Mouse (Mus musculus): ENCODE results near the gene Atg4d. TPM values are rescaled to one million over a fixed set of nuclear protein-coding genes. Genes with fewer than 3 reads are reported as not detected.
"Not testable (repeated sequence)": the region's sequence is repeated elsewhere in the genome, so short reads cannot be mapped to it uniquely, and the experiment has no call there.

Gene Atg4d
- polyA plus RNA-seq, 1 experiment from 2014 or later: 31.4 TPM

DNA sequence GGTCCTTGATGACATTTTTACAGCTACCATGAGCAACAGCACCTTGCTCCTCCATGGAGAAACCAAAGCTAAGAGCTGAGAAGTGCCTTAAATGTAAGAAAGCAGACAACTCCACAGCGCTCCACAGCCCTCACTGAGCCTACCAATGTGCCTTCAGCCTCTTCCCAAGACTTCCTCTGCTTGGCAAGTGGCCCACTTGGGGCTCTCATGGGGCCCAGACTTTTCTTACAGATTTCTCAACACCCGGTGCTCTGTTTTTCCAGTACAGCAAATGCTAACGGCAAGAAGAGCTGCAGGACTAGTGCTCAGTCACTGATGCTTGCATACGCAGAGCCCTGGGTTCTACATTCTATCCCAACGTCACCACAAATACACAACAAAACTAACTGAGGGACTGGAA lies 12.7 kb downstream of the Atg4d start:
- Histone ChIP-seq H3K4me3 (no peak overlapping the region), H3K9ac (no peak overlapping the region), H3K27me3 (no peaks in the 10 kb centered on the region), H3K4me1 (no peaks in the 10 kb centered on the region), H3K27ac (no peak overlapping the region), H3K36me3 (peaks cover 96% of the 10 kb centered on the region), H3K4me2 (replicated peaks) (no peak overlapping the region), H3K9me3 (no peaks in the 10 kb centered on the region)
- WGBS: 97% methylated on average over 5 of the region's 5 CpGs
- ATAC-seq (ENCODE audit: low FRiP score, low read depth): no peak

DNA sequence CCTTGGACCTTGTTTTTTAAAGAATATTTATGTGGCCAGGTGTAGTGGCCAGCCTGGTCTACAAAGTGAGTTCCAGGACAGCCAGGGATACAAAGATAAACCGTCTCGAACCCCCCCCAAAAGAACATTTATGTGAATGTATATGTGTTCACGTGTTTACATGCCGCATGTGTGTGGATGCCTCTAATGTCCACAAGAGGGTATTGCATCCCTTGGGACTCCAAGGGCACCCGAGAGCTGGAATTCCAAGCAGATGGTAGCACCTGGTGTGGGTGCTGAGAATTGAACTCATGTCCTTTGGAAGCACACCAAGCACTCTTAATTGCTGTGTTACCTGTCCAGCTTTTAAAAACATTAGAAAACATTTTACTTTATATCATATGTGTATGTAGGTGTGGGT lies 18.5 kb downstream of the Atg4d start:
- H3K4me1 ChIP-seq: peaks cover 18% of the 10 kb centered on the region
- H3K9ac ChIP-seq: no peak overlapping the region
- H3K4me3 ChIP-seq: no peak overlapping the region
- no peak overlapping the region for H3K4me2 ChIP-seq (replicated peaks)
- WGBS: 94% methylated on average over 5 of the region's 5 CpGs
- peaks cover 66% of the 10 kb centered on the region for H3K36me3 ChIP-seq
- no peak for ATAC-seq (ENCODE audit: low FRiP score, low read depth)
- H3K9me3 ChIP-seq: no peaks in the 10 kb centered on the region
- no peak overlapping the region for H3K27ac ChIP-seq
- H3K27me3 ChIP-seq: no peaks in the 10 kb centered on the region

DNA sequence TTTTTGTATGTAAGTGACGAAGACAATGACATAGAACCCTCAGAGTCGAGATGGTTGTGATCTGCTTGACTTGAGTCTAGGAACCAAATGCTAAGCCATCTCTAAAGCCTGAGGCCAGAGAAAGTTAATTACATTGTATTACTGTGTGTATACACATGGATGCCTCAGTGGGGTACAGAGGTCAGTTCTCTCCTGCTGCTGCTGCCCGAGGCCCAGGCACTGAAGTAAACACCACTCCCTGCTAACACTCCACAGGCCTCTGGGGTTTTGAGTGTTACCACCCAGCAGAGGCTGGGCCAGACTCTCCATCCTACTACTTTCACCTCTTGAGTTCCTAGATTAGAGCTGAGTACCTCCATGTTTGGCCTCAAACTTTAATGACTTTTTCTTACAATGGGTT lies 18.9 kb downstream of the Atg4d start:
- H3K4me2 ChIP-seq (replicated peaks): no peak overlapping the region
- H3K27me3 ChIP-seq: no peaks in the 10 kb centered on the region
- H3K4me3 ChIP-seq: no peak overlapping the region
- H3K9ac ChIP-seq: no peak overlapping the region
- no peaks in the 10 kb centered on the region for H3K9me3 ChIP-seq
- no peak for ATAC-seq (ENCODE audit: low FRiP score, low read depth)
- peaks cover 66% of the 10 kb centered on the region for H3K36me3 ChIP-seq
- 81% methylated on average over 3 of the region's 3 CpGs for whole genome bisulfite sequencing
- no peak overlapping the region for H3K27ac ChIP-seq
- peaks cover 22% of the 10 kb centered on the region for H3K4me1 ChIP-seq

DNA sequence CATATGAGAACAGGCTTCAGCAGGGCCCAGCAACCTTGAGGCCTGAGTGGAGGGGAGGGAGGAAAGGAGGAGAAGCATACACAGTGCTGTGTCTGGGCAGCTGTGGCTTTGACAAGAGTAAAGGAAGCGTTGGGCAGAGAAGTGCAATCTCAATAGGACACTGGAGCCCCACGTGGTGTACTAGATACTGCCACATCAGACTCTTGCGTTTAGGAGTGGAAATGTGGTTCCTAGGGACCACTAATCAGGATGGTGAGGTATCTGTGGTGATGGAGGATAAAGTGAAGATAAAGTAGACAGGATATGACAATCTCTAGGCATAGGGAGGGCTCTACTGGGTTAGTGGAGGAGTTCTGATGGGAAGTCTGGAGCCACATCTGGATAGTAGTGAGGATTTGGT lies 21.7 kb downstream of the Atg4d start:
- peak overlapping the region; percentile 81 for H3K4me3 ChIP-seq
- H3K4me2 ChIP-seq (replicated peaks): peak overlapping the region; percentile 89
- peak overlapping the region; percentile 78 for H3K9ac ChIP-seq
- H3K4me1 ChIP-seq: peaks cover 36% of the 10 kb centered on the region
- WGBS: 68% methylated on average over 3 of the region's 3 CpGs
- H3K27me3 ChIP-seq: no peaks in the 10 kb centered on the region
- no peaks in the 10 kb centered on the region for H3K9me3 ChIP-seq
- no peak for ATAC-seq (ENCODE audit: low FRiP score, low read depth)
- peak overlapping the region; percentile 83; the same call in 1 of the 2 replicates for H3K27ac ChIP-seq
- peaks cover 40% of the 10 kb centered on the region for H3K36me3 ChIP-seq

DNA sequence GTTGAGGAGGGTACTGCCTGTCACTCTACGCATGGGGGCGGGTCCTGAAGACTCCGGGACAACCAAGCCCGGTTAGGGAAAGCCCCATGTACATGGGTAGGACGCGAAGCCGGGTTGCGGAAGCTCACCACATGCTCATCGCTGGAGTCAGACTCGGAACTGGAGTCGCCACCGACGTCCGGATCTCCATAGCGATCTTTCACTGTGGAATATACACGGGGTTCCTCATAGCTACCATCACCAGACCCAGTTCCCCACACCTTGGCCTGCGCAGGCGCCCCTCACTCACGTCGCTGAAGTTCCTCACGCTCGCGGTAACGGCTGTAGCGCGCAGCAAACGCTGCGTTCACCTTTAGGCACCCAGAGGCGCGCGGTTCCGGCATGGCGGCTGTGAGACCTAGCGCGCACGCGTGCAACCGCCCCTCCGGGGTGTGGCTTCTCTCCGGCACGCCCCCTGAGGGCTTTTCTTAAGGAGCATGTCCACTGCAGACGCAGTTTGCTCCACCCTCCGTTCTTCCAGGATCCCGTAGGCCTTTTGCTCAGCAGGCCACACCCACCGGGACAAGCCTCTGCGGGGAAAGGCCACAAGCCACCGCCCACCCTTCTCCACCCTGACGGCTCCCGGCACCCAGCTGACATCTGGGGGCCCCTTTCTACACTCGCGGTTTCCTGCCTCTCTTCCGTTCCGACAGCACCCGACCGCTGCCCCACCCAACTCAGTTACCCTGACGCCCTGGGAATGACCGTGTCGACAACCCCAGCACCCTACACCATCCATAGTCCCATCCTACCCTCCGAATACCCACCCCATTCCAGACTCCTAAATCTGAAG lies 22.7 kb downstream of the Atg4d start, which contains the start of gene Kri1:
Kri1 (minus strand) TSS at position 399 of the 832 bp plus-strand sequence.
- Histone ChIP-seq H3K4me2 (replicated peaks) (peak within 1 kb of the TSS; percentile 89), H3K9ac (peak within 1 kb of the TSS; percentile 78), H3K36me3 (peaks cover 30% of the 10 kb centered on the region), H3K9me3 (no peaks in the 10 kb centered on the region), H3K4me3 (peak within 1 kb of the TSS; percentile 81), H3K27ac (peak within 1 kb of the TSS; percentile 83), H3K27me3 (no peaks in the 10 kb centered on the region), H3K4me1 (peaks cover 36% of the 10 kb centered on the region)
- 1% methylated on average over 59 of the region's 59 CpGs for WGBS
- ATAC-seq (ENCODE audit: low FRiP score, low read depth): peak; percentile 68

DNA sequence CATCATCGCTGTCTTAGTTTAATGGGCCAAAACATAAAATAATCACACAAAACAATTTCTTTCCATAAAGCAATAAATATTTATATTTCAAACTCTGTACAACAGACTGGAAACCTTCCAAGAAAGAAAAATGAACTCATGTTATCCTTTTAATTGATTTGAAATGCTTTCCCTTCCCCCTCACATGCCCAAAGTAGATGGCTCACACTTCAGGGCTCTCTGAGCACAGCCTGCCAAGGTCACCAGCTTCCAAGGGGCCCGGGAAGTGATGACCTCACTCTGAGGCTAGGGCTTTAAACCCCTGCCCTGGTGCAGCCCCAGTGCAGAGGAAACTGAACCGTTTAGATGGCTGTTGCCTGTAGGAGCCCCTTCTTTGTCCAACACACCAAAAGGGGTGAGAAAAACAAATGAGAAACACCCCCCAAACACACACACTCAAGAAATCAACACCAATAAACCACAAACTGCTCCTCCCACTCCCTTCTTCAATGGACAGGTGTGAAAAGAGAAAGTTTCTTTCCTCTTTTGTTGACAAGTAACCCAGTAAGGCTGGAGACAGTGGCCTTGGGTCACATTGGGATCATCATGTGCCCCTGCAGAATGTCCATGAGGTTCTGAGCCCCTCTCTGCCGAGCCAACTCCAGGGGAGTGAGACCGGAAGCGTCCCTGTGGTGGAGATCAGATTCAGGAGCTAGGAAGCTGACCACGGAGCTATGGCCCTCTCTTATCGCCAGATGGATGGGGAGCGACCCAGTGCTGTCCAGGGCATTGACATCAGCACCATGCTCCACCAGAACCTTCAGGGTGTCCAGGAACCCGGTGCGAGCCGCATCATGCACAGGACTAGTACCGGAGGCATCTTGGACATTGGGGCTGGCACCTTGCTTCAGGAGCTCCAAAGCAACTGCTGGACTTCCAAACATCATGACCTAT lies 23.6 kb downstream of the Atg4d start:
- H3K9me3 ChIP-seq: no peaks in the 10 kb centered on the region
- peaks cover 36% of the 10 kb centered on the region for H3K4me1 ChIP-seq
- peak overlapping the region; percentile 81 for H3K4me3 ChIP-seq
- no peaks in the 10 kb centered on the region for H3K27me3 ChIP-seq
- 74% methylated on average over 13 of the region's 13 CpGs for WGBS
- peak overlapping the region; percentile 44; the same call in 1 of the 2 replicates for H3K27ac ChIP-seq
- ATAC-seq (ENCODE audit: low FRiP score, low read depth): no peak
- peak overlapping the region; percentile 78; the same call in 1 of the 2 replicates for H3K9ac ChIP-seq
- H3K4me2 ChIP-seq (replicated peaks): peak overlapping the region; percentile 89
- peaks cover 26% of the 10 kb centered on the region for H3K36me3 ChIP-seq

DNA sequence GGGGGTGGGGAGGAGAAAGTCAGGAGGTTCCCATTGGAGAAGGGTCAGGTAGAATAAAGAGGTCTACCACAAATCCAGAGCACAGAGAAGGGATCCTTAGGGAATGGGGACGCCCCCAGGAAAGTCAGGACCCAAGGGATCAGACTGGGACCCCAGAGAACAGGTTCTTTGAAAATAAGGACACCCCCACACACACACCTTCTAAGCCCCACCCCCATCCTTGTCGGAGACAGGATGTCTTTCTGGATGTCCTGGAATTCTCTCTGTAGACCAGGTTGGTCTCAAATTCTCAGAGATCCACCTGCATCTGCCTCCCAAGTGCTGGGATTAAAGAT lies 24.2 kb downstream of the Atg4d start:
- peak overlapping the region; percentile 89 for H3K4me2 ChIP-seq (replicated peaks)

DNA sequence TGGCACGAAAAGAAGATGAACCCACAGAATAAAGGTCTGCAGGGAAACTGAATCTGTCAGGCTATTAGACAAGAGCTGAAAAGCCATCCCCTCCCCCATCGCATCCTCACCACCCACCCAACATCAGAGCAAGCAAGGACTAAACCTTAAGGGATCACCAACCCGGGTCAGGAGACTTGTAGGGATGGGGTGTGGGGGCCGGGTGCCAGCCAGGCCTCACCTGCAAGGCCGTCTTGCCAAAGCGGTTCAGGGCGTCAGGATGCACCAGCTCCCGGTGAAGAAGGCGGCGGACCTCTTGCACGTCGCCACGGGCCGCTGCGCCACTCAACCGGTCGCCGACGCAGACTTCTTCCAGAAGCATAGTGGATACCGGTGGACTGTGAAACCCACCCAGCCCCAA lies 25.5 kb downstream of the Atg4d start:
- no peaks in the 10 kb centered on the region for H3K27me3 ChIP-seq
- no peak for ATAC-seq (ENCODE audit: low FRiP score, low read depth)
- H3K4me3 ChIP-seq: peak overlapping the region; percentile 81
- H3K4me2 ChIP-seq (replicated peaks): peak overlapping the region; percentile 89
- H3K9ac ChIP-seq: peak overlapping the region; percentile 82
- H3K36me3 ChIP-seq: 0 out of 2 replicates have a peak, but pooled peaks cover 7% of the 10 kb centered on the region
- no peaks in the 10 kb centered on the region for H3K9me3 ChIP-seq
- H3K27ac ChIP-seq: peak overlapping the region; percentile 84
- WGBS: under 1% methylated on average over 20 of the region's 20 CpGs
- H3K4me1 ChIP-seq: peaks cover 44% of the 10 kb centered on the region

More for the DNA sequence above, 24.2 kb downstream of the Atg4d start:
- ATAC-seq (ENCODE audit: low FRiP score, low read depth): no peak
- Histone ChIP-seq H3K4me3 (peak overlapping the region; percentile 81), H3K27me3 (no peaks in the 10 kb centered on the region), H3K36me3 (peaks cover 19% of the 10 kb centered on the region), H3K9ac (no peak overlapping the region), H3K4me1 (peaks cover 36% of the 10 kb centered on the region), H3K9me3 (no peaks in the 10 kb centered on the region), H3K27ac (no peak overlapping the region)
- 89% methylated on average over 2 of the region's 2 CpGs for WGBS

DNA sequence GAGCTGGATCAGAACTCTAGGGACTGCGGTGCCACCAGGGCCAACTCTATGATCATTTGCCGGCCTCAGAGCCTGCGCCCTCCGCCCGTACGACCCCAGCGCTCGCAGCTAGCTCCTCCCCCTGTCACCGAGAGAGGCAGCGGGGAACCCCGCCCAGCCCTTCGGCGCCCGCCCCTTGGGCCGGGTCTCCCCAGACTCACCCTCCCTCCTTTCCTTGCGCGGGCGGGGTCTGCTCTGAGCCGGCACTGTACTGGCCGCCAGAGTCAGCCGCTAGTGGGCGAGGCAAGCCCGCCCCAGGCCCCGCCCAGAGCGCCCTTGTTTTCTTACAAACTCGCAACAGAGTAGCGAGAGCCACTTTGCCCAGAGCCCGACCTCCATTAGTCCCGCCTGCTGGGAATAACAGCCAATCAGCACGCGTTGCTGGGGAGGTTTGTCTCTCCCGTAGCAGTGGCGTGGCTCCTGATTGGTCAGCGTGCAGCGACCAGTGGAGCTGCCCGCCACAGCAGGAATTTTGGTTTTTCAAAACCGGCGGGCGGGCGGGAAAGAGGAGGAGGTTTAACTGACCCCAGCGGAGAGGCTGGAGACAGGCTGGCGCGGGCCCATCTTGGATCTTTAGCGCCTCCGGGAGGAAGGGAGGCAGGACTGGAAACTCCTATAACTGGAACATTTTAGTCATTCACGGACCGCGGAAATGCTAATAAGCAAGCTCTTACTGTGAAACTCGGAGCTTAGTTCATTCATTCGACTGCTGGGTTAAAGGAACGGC lies 26.1 kb downstream of the Atg4d start, which contains the start of gene Cdkn2d:
Cdkn2d (minus strand) TSS at position 386 of the 766 bp plus-strand sequence.
- H3K9ac ChIP-seq: peak within 1 kb of the TSS; percentile 82
- WGBS: under 1% methylated on average over 51 of the region's 51 CpGs
- peak within 1 kb of the TSS; percentile 81 for H3K4me3 ChIP-seq
- H3K27me3 ChIP-seq: no peaks in the 10 kb centered on the region
- peak; percentile 97 for ATAC-seq (ENCODE audit: low FRiP score, low read depth)
- H3K4me1 ChIP-seq: peaks cover 47% of the 10 kb centered on the region
- peak within 1 kb of the TSS; percentile 84 for H3K27ac ChIP-seq
- H3K4me2 ChIP-seq (replicated peaks): peak within 1 kb of the TSS; percentile 89
- no peaks in the 10 kb centered on the region for H3K9me3 ChIP-seq
- H3K36me3 ChIP-seq: 0 out of 2 replicates have a peak, but pooled peaks cover 4% of the 10 kb centered on the region

DNA sequence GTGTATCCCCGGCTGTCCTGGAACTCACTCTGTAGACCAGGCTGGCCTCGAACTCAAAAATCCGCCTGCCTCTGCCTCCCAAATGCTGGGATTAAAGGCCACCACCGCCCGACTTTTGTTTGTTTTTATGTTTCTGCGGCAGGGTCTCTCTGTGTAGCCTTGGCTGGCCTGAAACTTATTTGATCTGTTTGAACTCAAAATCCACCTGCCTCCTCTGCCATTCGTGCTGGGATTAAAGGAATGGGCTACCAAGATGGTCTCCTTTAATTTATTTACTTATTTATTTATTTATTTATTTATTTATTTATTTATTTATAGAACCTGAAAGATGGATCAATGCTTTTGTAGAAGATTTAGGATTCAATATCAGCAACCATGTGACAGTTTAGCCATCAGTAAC lies 26.8 kb downstream of the Atg4d start:
- H3K36me3 ChIP-seq; H3K27me3 ChIP-seq; H3K9me3 ChIP-seq; H3K9ac ChIP-seq; ATAC-seq (ENCODE audit: low FRiP score, low read depth): not testable (repeated sequence)
- peak overlapping the region; percentile 81 for H3K4me3 ChIP-seq
- 19% methylated on average over 7 of the region's 7 CpGs for WGBS
- H3K4me1 ChIP-seq: peaks cover 40% of the 10 kb centered on the region
- peak overlapping the region; percentile 81 for H3K27ac ChIP-seq
- peak overlapping the region; percentile 61 for H3K4me2 ChIP-seq (replicated peaks)

DNA sequence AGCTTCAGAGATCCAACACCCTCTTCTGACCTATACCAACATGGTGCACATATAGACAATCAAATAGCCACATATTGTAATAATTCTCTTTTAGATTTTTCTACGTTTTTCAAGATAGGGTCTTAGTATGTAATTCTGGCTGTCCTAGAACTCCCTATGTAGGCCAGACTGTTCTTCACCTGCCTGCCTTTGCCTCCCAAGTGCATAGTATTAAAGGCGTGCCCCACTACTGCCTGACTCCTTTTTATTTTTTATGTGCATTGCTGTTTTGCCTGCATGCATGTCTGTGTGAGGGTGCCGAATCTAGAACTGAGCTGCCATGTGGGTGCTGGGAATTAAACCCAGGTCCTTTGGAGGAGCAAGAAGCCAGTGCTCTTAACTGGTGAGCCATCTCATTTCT lies 27.2 kb downstream of the Atg4d start:
- H3K9me3 ChIP-seq: no peaks in the 10 kb centered on the region
- H3K27me3 ChIP-seq: no peaks in the 10 kb centered on the region
- 0 out of 2 replicates have a peak overlapping the region, but pooled peaks have one; percentile 61 for H3K4me2 ChIP-seq (replicated peaks)
- H3K36me3 ChIP-seq: 0 out of 2 replicates have a peak, but pooled peaks cover 4% of the 10 kb centered on the region
- H3K4me3 ChIP-seq: no peak overlapping the region
- no peak overlapping the region for H3K27ac ChIP-seq
- peaks cover 36% of the 10 kb centered on the region for H3K4me1 ChIP-seq
- ATAC-seq (ENCODE audit: low FRiP score, low read depth): no peak
- no peak overlapping the region for H3K9ac ChIP-seq
- 91% methylated on average over 3 of the region's 3 CpGs for WGBS

Data from limb, embryonic 13.5 days (tissue).